37 mouse cellular contexts compared by ENCODE assay signal in genomic region chr16:18258221-18258620, GRCm38 (mm10). TPM values are rescaled to one million over a fixed set of nuclear protein-coding genes. Genes with fewer than 3 reads are reported as not detected.
"Had no signal": no experiment of that assay in that cellular context is flagged by ENCODE, and none has a peak within 500 bp of the region (broad histone marks: within the 10 kb centered on the region; RNA-seq: fewer than 3 reads in every experiment).

Gene Gm49776 (minus strand): TSS chr16:18258321.

- H3K4me3 ChIP-seq: embryonic facial prominence, embryonic 10.5 days; embryonic facial prominence, embryonic 12.5 days; embryonic facial prominence, embryonic 13.5 days; embryonic facial prominence, embryonic 15.5 days; erythroblast, embryonic 14.5 days; forebrain, embryonic 10.5 days; forebrain, embryonic 12.5 days; forebrain, embryonic 15.5 days; gastrocnemius, adult 2 months; heart, adult 2 months; heart, embryonic 10.5 days had no signal

- H3K9ac ChIP-seq: embryonic facial prominence, embryonic 12.5 days; embryonic facial prominence, embryonic 13.5 days; embryonic facial prominence, embryonic 15.5 days; forebrain, embryonic 12.5 days; forebrain, embryonic 15.5 days; forebrain, postnatal 0 days had no signal

- H3K27ac ChIP-seq: embryonic facial prominence, embryonic 10.5 days; embryonic facial prominence, embryonic 12.5 days; embryonic facial prominence, embryonic 13.5 days; embryonic facial prominence, embryonic 15.5 days; forebrain, embryonic 10.5 days; forebrain, embryonic 12.5 days; forebrain, embryonic 15.5 days; gastrocnemius, adult 2 months; heart, adult 2 months; heart, embryonic 10.5 days had no signal

- H3K4me1 ChIP-seq: embryonic facial prominence, embryonic 10.5 days; embryonic facial prominence, embryonic 12.5 days; embryonic facial prominence, embryonic 13.5 days; embryonic facial prominence, embryonic 15.5 days; forebrain, embryonic 10.5 days; forebrain, embryonic 12.5 days; forebrain, embryonic 15.5 days; heart, embryonic 10.5 days had no signal

- H3K27me3 ChIP-seq: embryonic facial prominence, embryonic 12.5 days; embryonic facial prominence, embryonic 13.5 days; embryonic facial prominence, embryonic 15.5 days; forebrain, embryonic 12.5 days; forebrain, embryonic 15.5 days had no signal

- ATAC-seq: forebrain, embryonic 14.5 days; forebrain, embryonic 15.5 days; forebrain, embryonic 16.5 days; forebrain, postnatal 0 days had no signal

- H3K4me2 ChIP-seq: embryonic facial prominence, embryonic 12.5 days; embryonic facial prominence, embryonic 13.5 days; embryonic facial prominence, embryonic 15.5 days; forebrain, embryonic 12.5 days; forebrain, embryonic 15.5 days; heart, embryonic 11.5 days had no signal

- H3K9me3 ChIP-seq: embryonic facial prominence, embryonic 10.5 days; embryonic facial prominence, embryonic 12.5 days; embryonic facial prominence, embryonic 13.5 days; embryonic facial prominence, embryonic 15.5 days; forebrain, embryonic 10.5 days; forebrain, embryonic 12.5 days; forebrain, embryonic 15.5 days; heart, embryonic 10.5 days had no signal

- DNase-seq: cerebellum, adult 9-10 months; cerebellum, adult 9-11 months; cerebellum, postnatal 10 days; cerebellum, postnatal 14 days; cerebellum, postnatal 25 days; cerebellum, postnatal 36 days; embryo, embryonic 11 days; forebrain, postnatal 0 days; gastrocnemius, adult 2 months; gastrocnemius, postnatal 10 days; gastrocnemius, postnatal 14 days; gastrocnemius, postnatal 25 days; gastrocnemius, postnatal 36 days; heart, adult 11 months; heart, adult 18-20 months; heart, adult 2 months had no signal

RNA-seq across cellular contexts. Expression of gene Gm49776, which starts in this region (rescaled TPM):
- total RNA-seq: common myeloid progenitor, adult 5-6 weeks; forebrain, postnatal 0 days; gastrocnemius, adult 18-20 months; gastrocnemius, adult 2 months; gastrocnemius, adult 8-10 months; gastrocnemius, postnatal 10 days; gastrocnemius, postnatal 14 days; gastrocnemius, postnatal 25 days; gastrocnemius, postnatal 36 days; gastrocnemius, postnatal 4 days; granulocyte monocyte progenitor cell, adult 5-6 weeks; heart, adult 18-20 months; heart, adult 2 months; heart, adult 8-10 months had no signal
- polyA plus RNA-seq: cortical plate, adult 2 months; erythroblast, embryonic 14.5 days; forebrain, embryonic 12.5 days; forebrain, embryonic 16.5 days; frontal cortex, adult 2 months; gonadal fat pad, adult 2 months; heart, adult 2 months; heart, embryonic 11.5 days had no signal
